Mouse (Mus musculus) MEL (cell line): ENCODE data around the gene Zfp473. TPM values are rescaled to one million over a fixed set of nuclear protein-coding genes. Genes with fewer than 3 reads are reported as not detected.
"Not testable (repeated sequence)": the region's sequence is repeated elsewhere in the genome, so short reads cannot be mapped to it uniquely, and the experiment has no call there.

ENCODE experiments used
- DNase-seq: peaks from one replicate; pipeline ENCODE4 v3.0.0; 2011; ENCODE audit warnings: low read depth, low spot score
- H3K27ac ChIP-seq: 2 replicates; pipeline ENCODE4 v1.5.1; 2012; ENCODE audit warnings: low read depth, mild to moderate bottlenecking, control low read depth, low read length, moderate library complexity; ENCODE audit not compliant: control insufficient read depth
- H3K27me3 ChIP-seq, 2 experiments: fragments of 150-350 bp in 1 of 2; sonication (generic) in 1 of 2; 2 replicates each; pipeline ENCODE4 v1.6.1; 2012; ENCODE audit warnings: low read length in 2 of 2, mild to moderate bottlenecking in 2 of 2, improper control_type of control experiment in 1 of 2, moderate library complexity in 1 of 2; ENCODE audit not compliant: insufficient read depth in 2 of 2, control insufficient read depth in 1 of 2
- H3K36me3 ChIP-seq, 2 experiments: 2 replicates each; pipeline ENCODE4 v1.6.1; 2012 to 2014; ENCODE audit warnings: low read length in 2 of 2, improper control_type of control experiment in 1 of 2, inconsistent platforms in 1 of 2, mild to moderate bottlenecking in 1 of 2; ENCODE audit not compliant: insufficient read depth in 2 of 2, control insufficient read depth in 1 of 2
- H3K4me1 ChIP-seq, 2 experiments: fragments of 150-350 bp in 1 of 2; sonication (generic) in 1 of 2; 2 replicates each; pipeline ENCODE4 v1.6.1; 2012; ENCODE audit warnings: low read length in 2 of 2, improper control_type of control experiment in 1 of 2, mild to moderate bottlenecking in 1 of 2; ENCODE audit not compliant: insufficient read depth in 2 of 2, control insufficient read depth in 1 of 2
- H3K4me3 ChIP-seq, 2 experiments: fragments of 150-350 bp in 1 of 2; sonication (generic) in 1 of 2; 2 replicates each; pipeline ENCODE4 v1.5.1; 2012; ENCODE audit warnings: low read depth in 2 of 2, low read length in 2 of 2, mild to moderate bottlenecking in 2 of 2, moderate library complexity in 2 of 2, control low read depth in 1 of 2, improper control_type of control experiment in 1 of 2; ENCODE audit not compliant: control insufficient read depth in 1 of 2, insufficient read depth in 1 of 2
- H3K79me2 ChIP-seq: 2 replicates; pipeline ENCODE4 v1.6.1; 2012; ENCODE audit warnings: mild to moderate bottlenecking, low read length, moderate library complexity; ENCODE audit not compliant: control insufficient read depth, poor library complexity, insufficient read depth
- H3K9ac ChIP-seq: 2 replicates; pipeline ENCODE4 v1.6.1; 2012; ENCODE audit warnings: low read depth, mild to moderate bottlenecking, control low read depth, low read length, moderate library complexity; ENCODE audit not compliant: control insufficient read depth, poor library complexity, severe bottlenecking
- H3K9me3 ChIP-seq: fragments of 150-350 bp; sonication (generic); replicated peaks from 2 replicates; pipeline ENCODE4 v1.6.1; 2012; ENCODE audit warnings: mild to moderate bottlenecking, low read length, improper control_type of control experiment, moderate library complexity; ENCODE audit not compliant: insufficient read depth
- CHD1 ChIP-seq: IDR thresholded peaks from 2 replicates; pipeline ENCODE4 v1.6.1; 2012; ENCODE audit warnings: low read depth, mild to moderate bottlenecking, inconsistent platforms, low read length, improper control_type of control experiment
- CHD2 ChIP-seq: IDR thresholded peaks from 2 replicates; pipeline ENCODE4 v1.6.1; 2011; ENCODE audit warnings: low read length, improper control_type of control experiment
- ELF1 ChIP-seq: IDR thresholded peaks from 2 replicates; pipeline ENCODE4 v1.6.1; 2014; ENCODE audit warnings: low read depth, mild to moderate bottlenecking, inconsistent platforms, low read length, improper control_type of control experiment, moderate library complexity
- EP300 ChIP-seq, 2 experiments: IDR thresholded peaks; 2 replicates each; pipeline ENCODE4 v1.6.1; 2011; ENCODE audit warnings: improper control_type of control experiment in 2 of 2, low read length in 2 of 2, low read depth in 1 of 2, mild to moderate bottlenecking in 1 of 2
- ETS1 ChIP-seq: IDR thresholded peaks from 2 replicates; pipeline ENCODE4 v1.6.1; 2012; ENCODE audit warnings: low read depth, mild to moderate bottlenecking, inconsistent platforms, low read length, improper control_type of control experiment, moderate library complexity
- HCFC1 ChIP-seq: IDR thresholded peaks from 2 replicates; pipeline ENCODE4 v1.6.1; 2012; ENCODE audit warnings: low read depth, mild to moderate bottlenecking, inconsistent platforms, low read length, improper control_type of control experiment, moderate library complexity
- JUND ChIP-seq: IDR thresholded peaks from 2 replicates; pipeline ENCODE4 v1.6.1; 2011; ENCODE audit warnings: low read depth, mild to moderate bottlenecking, improper control_type of control experiment, low read length
- MAFK ChIP-seq: IDR thresholded peaks from 2 replicates; pipeline ENCODE4 v1.6.1; 2011; ENCODE audit warnings: low read depth, mild to moderate bottlenecking, low read length, improper control_type of control experiment, borderline replicate concordance
- MAX ChIP-seq: IDR thresholded peaks from 2 replicates; pipeline ENCODE4 v1.6.1; 2011; ENCODE audit warnings: low read length, improper control_type of control experiment
- MAZ ChIP-seq: IDR thresholded peaks from 2 replicates; pipeline ENCODE4 v1.6.1; 2012; ENCODE audit warnings: low read depth, mild to moderate bottlenecking, inconsistent platforms, low read length, improper control_type of control experiment
- NELFE ChIP-seq: IDR thresholded peaks from 2 replicates; pipeline ENCODE4 v1.6.1; 2011; ENCODE audit warnings: low read depth, low read length, improper control_type of control experiment
- POLR2AphosphoS5 ChIP-seq: IDR thresholded peaks from 2 replicates; pipeline ENCODE4 v1.6.1; 2012; ENCODE audit warnings: low read depth, borderline replicate concordance, mild to moderate bottlenecking, inconsistent platforms, low read length, moderate library complexity, mixed read lengths
- SIN3A ChIP-seq: IDR thresholded peaks from 2 replicates; pipeline ENCODE4 v1.6.1; 2012; ENCODE audit warnings: low read length, improper control_type of control experiment, inconsistent platforms
- SMC3 ChIP-seq: IDR thresholded peaks from 2 replicates; pipeline ENCODE4 v1.6.1; 2011; ENCODE audit warnings: low read depth, low read length, improper control_type of control experiment
- TAL1 ChIP-seq: IDR thresholded peaks from 2 replicates; pipeline ENCODE4 v1.6.1; 2012; ENCODE audit warnings: mild to moderate bottlenecking, inconsistent platforms, low read length, moderate library complexity, mixed read lengths
- UBTF ChIP-seq: IDR thresholded peaks from 2 replicates; pipeline ENCODE4 v1.6.1; 2012; ENCODE audit warnings: low read depth, mild to moderate bottlenecking, inconsistent platforms, low read length, improper control_type of control experiment, moderate library complexity, borderline replicate concordance; ENCODE audit not compliant: insufficient read depth
- USF1 ChIP-seq: IDR thresholded peaks from 2 replicates; pipeline ENCODE4 v1.6.1; 2014; ENCODE audit warnings: low read depth, mild to moderate bottlenecking, inconsistent platforms, low read length, improper control_type of control experiment, moderate library complexity
- USF2 ChIP-seq, 2 experiments: IDR thresholded peaks; 2 replicates each; pipeline ENCODE4 v1.6.1; 2011 to 2012; ENCODE audit warnings: improper control_type of control experiment in 2 of 2, low read length in 2 of 2, borderline replicate concordance in 1 of 2, inconsistent platforms in 1 of 2, low read depth in 1 of 2, mild to moderate bottlenecking in 1 of 2; ENCODE audit not compliant: insufficient read depth in 1 of 2
- ZC3H11A ChIP-seq: IDR thresholded peaks from 2 replicates; pipeline ENCODE4 v1.6.1; 2012; ENCODE audit warnings: low read depth, mild to moderate bottlenecking, inconsistent platforms, low read length, improper control_type of control experiment
- ZKSCAN1 ChIP-seq: IDR thresholded peaks from 2 replicates; pipeline ENCODE4 v1.6.1; 2012; ENCODE audit warnings: low read depth, mild to moderate bottlenecking, inconsistent platforms, low read length, improper control_type of control experiment, moderate library complexity
- ZMIZ1 ChIP-seq: IDR thresholded peaks from 2 replicates; pipeline ENCODE4 v1.6.1; 2012; ENCODE audit warnings: low read depth, mild to moderate bottlenecking, inconsistent platforms, low read length, improper control_type of control experiment, moderate library complexity
- ZNF384 ChIP-seq: IDR thresholded peaks from 2 replicates; pipeline ENCODE4 v1.6.1; 2012; ENCODE audit warnings: low read depth, mild to moderate bottlenecking, inconsistent platforms, low read length, improper control_type of control experiment
- polyA plus RNA-seq, 2 experiments: library from polyadenylated mRNA; stranded (reverse) in 1 of 2; unstranded in 1 of 2; fragments of >175 nt in 1 of 2; fragments of >200 nt in 1 of 2; gene quantifications; 2 replicates each; pipeline versions ENCODE4 v1.2.1 to v1.2.4; 2012; ENCODE audit warnings: low replicate concordance in 2 of 2, low read depth in 1 of 2; ENCODE audit not compliant: insufficient read length in 2 of 2, insufficient read depth in 1 of 2, missing spikeins in 1 of 2
- total RNA-seq: library from RNA; depleted of rRNA; stranded (reverse); fragments of 300-350 nt; gene quantifications from 2 replicates; pipeline ENCODE4 v1.2.3, GENCODE M21; 2012

Gene Zfp473
- total and polyA plus RNA-seq, 3 experiments = 0.65 to 0.96 TPM; not detected in 1

DNA sequence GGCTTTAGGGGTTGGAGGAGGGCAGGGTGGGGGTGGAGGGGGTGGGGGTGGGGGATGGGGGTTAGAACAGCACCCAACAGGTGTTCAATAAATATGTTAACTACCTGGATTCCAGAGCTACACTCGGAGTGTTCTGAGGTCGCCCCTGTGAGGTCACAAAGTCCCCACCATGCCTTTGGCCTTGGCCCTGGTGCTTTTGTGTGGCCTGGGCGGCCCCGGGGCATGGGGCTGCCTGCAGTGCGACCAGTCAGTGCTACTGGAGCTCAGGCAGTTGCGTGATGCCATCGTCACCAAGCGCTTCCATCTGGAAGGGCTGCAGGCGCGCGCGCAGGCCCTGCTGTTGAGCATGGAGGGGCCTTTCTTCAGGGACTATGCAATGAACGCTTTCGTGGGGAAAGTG lies 42.3 kb downstream of the Zfp473 start, which contains the start of gene Izumo2:
TSS of gene Izumo2 (plus strand) at position 169 of the 400 bp plus-strand sequence.
- no peak within 1 kb of the TSS for H3K27ac ChIP-seq
- no peaks in the 10 kb centered on the region for H3K9me3 ChIP-seq
- H3K79me2 ChIP-seq = no peaks in the 10 kb centered on the region
- H3K27me3 ChIP-seq = no peaks in the 10 kb centered on the region; a peak in 1 of 4 replicates
- H3K4me3 ChIP-seq = no peak within 1 kb of the TSS
- H3K4me1 ChIP-seq = no peaks in the 10 kb centered on the region
- no peak for DNase-seq
- no peak within 1 kb of the TSS for H3K9ac ChIP-seq
- TF ChIP-seq MAX (no peak), MAFK (no peak), CHD1 (no peak), SMC3 (no peak), ZNF384 (no peak), MAZ (no peak), HCFC1 (no peak), NELFE (no peak), SIN3A (no peak), JUND (no peak), ZMIZ1 (no peak)
- no peaks in the 10 kb centered on the region for H3K36me3 ChIP-seq

DNA sequence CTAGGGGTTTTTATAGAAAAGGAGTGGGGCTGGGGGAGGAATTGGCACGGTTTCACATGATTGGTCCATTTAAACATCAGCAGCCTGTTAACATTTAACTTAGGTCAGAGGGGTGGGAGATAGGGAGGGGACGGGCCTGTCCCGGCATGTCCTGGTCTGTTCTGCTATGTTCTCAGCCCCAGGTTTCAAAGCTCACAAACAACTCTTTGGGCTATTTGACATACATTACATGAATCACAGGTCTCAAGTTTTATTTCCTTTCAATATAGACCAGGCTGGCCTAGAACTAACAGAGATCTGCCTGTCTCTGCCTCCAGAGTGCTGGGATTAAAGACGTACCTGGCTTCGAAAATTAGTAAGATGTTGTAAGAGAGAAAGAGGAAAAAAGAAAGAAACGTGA lies 42.8 kb downstream of the Zfp473 start:
- not testable (repeated sequence) for H3K27ac ChIP-seq, H3K4me1 ChIP-seq, H3K9ac ChIP-seq

DNA sequence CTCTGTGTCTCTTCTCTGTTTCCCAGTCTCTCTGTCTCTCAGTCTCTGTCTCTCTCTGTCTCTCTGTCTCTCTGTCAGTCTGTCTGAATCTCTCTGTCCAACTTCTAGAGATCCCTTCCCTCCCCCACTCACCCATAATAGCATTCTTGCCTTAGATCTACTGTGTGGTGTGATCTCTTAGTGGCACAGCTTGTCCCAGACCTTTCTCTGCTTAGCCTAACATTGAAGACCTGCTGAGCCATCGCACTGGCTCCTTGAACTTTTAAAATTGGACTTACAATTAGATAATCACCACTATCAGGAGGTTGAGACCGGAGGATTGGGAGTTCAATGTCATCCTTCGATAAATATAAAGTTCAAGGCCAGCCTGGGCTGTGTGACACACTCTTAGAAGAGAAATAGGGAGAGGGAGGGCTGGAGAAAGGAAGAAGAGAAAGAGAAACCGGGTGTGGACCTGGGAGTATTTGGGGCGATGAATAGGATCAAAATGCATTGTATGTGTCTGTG lies 43.6 kb downstream of the Zfp473 start:
- Histone ChIP-seq H3K27me3 (no peaks in the 10 kb centered on the region; a peak in 1 of 4 replicates), H3K79me2 (no peaks in the 10 kb centered on the region), H3K9me3 (no peaks in the 10 kb centered on the region), H3K27ac (no peak overlapping the region), H3K36me3 (no peaks in the 10 kb centered on the region)
- TF ChIP-seq SMC3 (no peak), POLR2AphosphoS5 (no peak), ZC3H11A (no peak), EP300 (IDR thresholded peaks at IDR 0.05; ENCODE audit: low read depth in 1 of 2, low read length in 2 of 2) (no peak), ELF1 (no peak), NELFE (no peak), USF1 (no peak), ZNF384 (no peak), ZKSCAN1 (no peak), CHD2 (no peak), USF2 (IDR thresholded peaks at IDR 0.05; ENCODE audit: borderline replicate concordance in 1 of 2, insufficient read depth in 1 of 2, low read depth in 1 of 2, low read length in 2 of 2) (no peak), ZMIZ1 (no peak), SIN3A (no peak), MAZ (no peak), UBTF (no peak), TAL1 (no peak), ETS1 (no peak)
- TF ChIP-seq, all 39 proteins: peak for 0
- Histone ChIP-seq H3K9ac (no peak overlapping the region), H3K4me1 (no peaks in the 10 kb centered on the region), H3K4me3 (no peak overlapping the region)
- DNase-seq = no peak

More for the DNA sequence above, 42.8 kb downstream of the Zfp473 start:
- not testable (repeated sequence) for H3K79me2 ChIP-seq, H3K27me3 ChIP-seq, H3K9me3 ChIP-seq, DNase-seq, H3K36me3 ChIP-seq, H3K4me3 ChIP-seq
